Mouse (Mus musculus) myocyte (in vitro differentiated cells): ENCODE data around the gene Larp1. TPM values are rescaled to one million over a fixed set of nuclear protein-coding genes. Genes with fewer than 3 reads are reported as not detected.

Experiments
- H3K27me3 ChIP-seq: one replicate; pipeline ENCODE4 v1.6.1; 2011; ENCODE audit not compliant: control insufficient read depth, insufficient read depth, insufficient read length
- H3K36me3 ChIP-seq: one replicate; pipeline ENCODE4 v1.6.1; 2011; ENCODE audit not compliant: control insufficient read depth, insufficient read depth
- H3K4me2 ChIP-seq: one replicate; pipeline ENCODE4 v1.6.1; 2011; ENCODE audit warnings: low read depth, control low read depth
- H3K4me3 ChIP-seq: one replicate; pipeline ENCODE4 v1.5.1; 2011; ENCODE audit warnings: mild to moderate bottlenecking, control low read depth, moderate library complexity
- H3K79me2 ChIP-seq: one replicate; pipeline ENCODE4 v1.6.1; 2011; ENCODE audit not compliant: control insufficient read depth, insufficient read depth
- H3ac ChIP-seq: one replicate; pipeline ENCODE4 v1.6.1; 2011; ENCODE audit not compliant: control insufficient read depth, insufficient read length
- CEBPB ChIP-seq: IDR thresholded peaks from 2 replicates; pipeline ENCODE4 v1.6.1; 2011; ENCODE audit warnings: mild to moderate bottlenecking, moderate library complexity; ENCODE audit not compliant: poor library complexity, insufficient read depth, severe bottlenecking
- E2F4 ChIP-seq: IDR thresholded peaks from one replicate; pipeline ENCODE4 v1.6.1; 2011; ENCODE audit warnings: mild to moderate bottlenecking, control low read depth, moderate library complexity; ENCODE audit not compliant: insufficient read depth
- MAX ChIP-seq: IDR thresholded peaks from one replicate; pipeline ENCODE4 v1.6.1; 2011; ENCODE audit warnings: low read depth, mild to moderate bottlenecking, control low read depth
- MYOD1 ChIP-seq, 3 experiments: IDR thresholded peaks; one replicate each; pipeline ENCODE4 v1.6.1; 2011; ENCODE audit warnings: control low read depth in 2 of 3, low read depth in 2 of 3, mild to moderate bottlenecking in 2 of 3, moderate library complexity in 1 of 3; ENCODE audit not compliant: insufficient read length in 2 of 3, control insufficient read depth in 1 of 3
- MYOG ChIP-seq, 3 experiments: IDR thresholded peaks; one replicate each; pipeline ENCODE4 v1.6.1; 2011; ENCODE audit warnings: control low read depth in 2 of 3, low read depth in 2 of 3, mild to moderate bottlenecking in 2 of 3; ENCODE audit not compliant: insufficient read length in 2 of 3, control insufficient read depth in 1 of 3, insufficient read depth in 1 of 3
- POLR2A ChIP-seq: IDR thresholded peaks from one replicate; pipeline ENCODE4 v1.6.1; 2011; ENCODE audit warnings: low read depth, mild to moderate bottlenecking, control low read depth, moderate library complexity; ENCODE audit not compliant: insufficient read length
- POLR2AphosphoS2 ChIP-seq: IDR thresholded peaks from one replicate; pipeline ENCODE4 v1.6.1; 2011; ENCODE audit warnings: low read depth, control low read depth; ENCODE audit not compliant: insufficient read length
- REST ChIP-seq: IDR thresholded peaks from one replicate; pipeline ENCODE4 v1.6.1; 2011; ENCODE audit warnings: mild to moderate bottlenecking, control low read depth, moderate library complexity; ENCODE audit not compliant: insufficient read depth, insufficient read length
- SRF ChIP-seq: IDR thresholded peaks from one replicate; pipeline ENCODE4 v1.6.1; 2011; ENCODE audit warnings: low read depth; ENCODE audit not compliant: control insufficient read depth, insufficient read length
- TCF12 ChIP-seq: IDR thresholded peaks from one replicate; pipeline ENCODE4 v1.6.1; 2011; ENCODE audit warnings: mild to moderate bottlenecking, control low read depth; ENCODE audit not compliant: poor library complexity, insufficient read depth, severe bottlenecking
- TCF3 ChIP-seq: IDR thresholded peaks from one replicate; pipeline ENCODE4 v1.6.1; 2011; ENCODE audit warnings: low read depth, control low read depth; ENCODE audit not compliant: insufficient read length
- USF1 ChIP-seq: IDR thresholded peaks from one replicate; pipeline ENCODE4 v1.6.1; 2011; ENCODE audit warnings: low read depth, mild to moderate bottlenecking, control low read depth, moderate library complexity
- polyA plus RNA-seq: library from polyadenylated mRNA; unstranded; fragments of >200 nt; fragmentation: generic; extraction: Trizol; gene quantifications from one replicate; pipeline ENCODE4 v1.2.1, GENCODE M21; 2012; ENCODE audit warnings: missing spikeins

Larp1 gene
- polyA plus RNA-seq, 1 experiment, result 67.6 TPM

DNA sequence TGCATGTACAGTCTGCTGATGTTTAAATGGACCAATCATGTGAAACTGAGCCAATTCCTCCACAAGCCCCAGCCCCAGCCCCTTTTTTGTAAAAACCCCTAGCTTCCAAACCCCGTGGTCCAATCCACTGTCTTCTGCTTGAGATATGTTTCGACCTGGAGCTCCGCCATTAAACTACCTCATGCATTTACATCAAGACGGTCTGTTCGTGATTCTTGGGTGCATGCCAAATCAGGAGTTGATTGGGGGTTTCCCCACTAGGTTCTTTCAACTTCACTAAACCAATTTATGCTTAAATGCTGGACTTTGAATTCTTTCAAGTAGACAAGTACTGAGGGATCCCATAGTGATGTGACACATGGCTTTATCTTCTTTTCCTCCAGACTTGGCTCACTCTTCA is 40.6 kb upstream of the Larp1 start:
- no peaks in the 10 kb centered on the region for H3K79me2 ChIP-seq
- TF ChIP-seq MAX (no peak), E2F4 (no peak), MYOD1 (IDR thresholded peaks at IDR 0.05; ENCODE audit: control insufficient read depth in 1 of 3, insufficient read length in 2 of 3, low read depth in 2 of 3) (no peak), REST (no peak), CEBPB (no peak)
- no peak overlapping the region for H3K4me2 ChIP-seq
- no peaks in the 10 kb centered on the region for H3K36me3 ChIP-seq
- H3K27me3 ChIP-seq, result no peaks in the 10 kb centered on the region
- no peak overlapping the region for H3ac ChIP-seq
- H3K4me3 ChIP-seq, result no peak overlapping the region

DNA sequence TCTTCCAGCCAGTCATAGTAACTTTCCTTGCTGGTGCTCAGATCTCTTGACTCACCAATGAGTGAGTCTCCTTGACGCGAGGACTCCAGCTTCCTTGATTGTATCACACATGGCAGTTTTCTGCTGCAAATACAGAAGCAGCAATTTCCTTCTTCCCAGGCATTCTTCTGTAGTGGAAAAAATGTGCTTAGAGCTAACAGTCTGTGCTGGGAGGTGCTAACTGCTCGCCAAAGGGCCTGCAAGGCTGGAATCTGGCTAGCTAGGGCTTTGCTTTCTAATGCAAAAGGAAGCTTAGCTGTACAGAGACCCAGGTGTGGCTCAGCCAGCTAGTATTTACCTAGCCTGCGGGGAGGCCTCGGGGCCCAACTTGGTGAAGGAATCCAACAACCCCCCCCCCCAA is 38.3 kb upstream of the Larp1 start:
- Histone ChIP-seq H3K79me2 (no peaks in the 10 kb centered on the region), H3K36me3 (no peaks in the 10 kb centered on the region), H3K4me2 (no peak overlapping the region), H3K27me3 (no peaks in the 10 kb centered on the region), H3K4me3 (no peak overlapping the region), H3ac (no peak overlapping the region)
- TF ChIP-seq REST (no peak), CEBPB (no peak)

DNA sequence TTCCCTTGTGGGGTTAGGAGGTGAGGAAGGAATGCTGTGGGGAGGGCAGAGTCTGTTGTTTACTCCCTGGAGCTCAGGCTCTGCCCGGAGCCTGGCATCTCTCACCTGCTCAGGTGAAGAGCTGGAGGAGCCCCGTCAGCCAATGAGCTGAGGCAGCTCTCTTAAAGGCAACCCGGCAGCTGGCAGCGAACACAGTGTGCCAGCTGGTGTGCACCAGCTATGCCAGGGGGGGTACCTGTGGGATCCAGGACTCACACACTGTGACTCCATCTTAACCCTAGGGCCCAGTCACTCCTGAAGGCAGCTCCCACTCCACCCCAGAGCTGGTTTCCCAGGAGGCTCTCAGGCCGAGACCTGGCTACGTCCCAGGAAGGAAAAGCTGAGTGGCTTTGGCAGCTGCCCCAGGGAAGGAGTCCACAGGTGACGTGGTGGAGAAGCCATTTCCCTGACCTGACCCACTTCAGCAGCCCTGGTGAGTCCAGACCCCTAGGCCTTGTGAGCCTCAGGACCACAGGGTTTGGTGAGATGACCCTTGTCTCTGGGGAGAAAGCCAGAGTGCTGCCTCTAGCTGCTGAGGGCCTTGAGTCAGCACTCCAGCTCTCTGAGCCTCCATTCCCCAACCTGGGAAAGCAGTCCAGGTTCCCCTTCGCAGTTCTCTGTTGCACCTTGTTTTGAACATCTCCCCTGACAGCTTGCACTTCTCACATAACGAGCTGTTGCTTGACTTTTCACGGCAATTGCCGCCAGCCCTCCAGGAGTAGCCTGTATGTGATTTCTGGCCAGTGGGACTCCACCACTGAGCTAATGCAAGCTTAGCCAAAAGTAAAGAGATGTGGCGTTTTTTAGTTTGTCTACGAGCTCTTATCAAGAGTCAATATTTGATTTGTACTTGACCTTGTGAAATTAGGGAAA is 35.6 kb upstream of the Larp1 start:
- Histone ChIP-seq H3K4me3 (no peak overlapping the region), H3K79me2 (no peaks in the 10 kb centered on the region), H3K27me3 (no peaks in the 10 kb centered on the region), H3K36me3 (no peaks in the 10 kb centered on the region), H3ac (no peak overlapping the region), H3K4me2 (no peak overlapping the region)
- no peak for TF ChIP-seq POLR2A
- no peak for TF ChIP-seq TCF12
- TF ChIP-seq TCF3, result no peak
- TF ChIP-seq REST, result no peak
- no peak for TF ChIP-seq MYOD1 (IDR thresholded peaks at IDR 0.05; ENCODE audit: control insufficient read depth in 1 of 3, insufficient read length in 2 of 3, low read depth in 2 of 3)
- no peak for TF ChIP-seq POLR2AphosphoS2
- no peak for TF ChIP-seq E2F4

DNA sequence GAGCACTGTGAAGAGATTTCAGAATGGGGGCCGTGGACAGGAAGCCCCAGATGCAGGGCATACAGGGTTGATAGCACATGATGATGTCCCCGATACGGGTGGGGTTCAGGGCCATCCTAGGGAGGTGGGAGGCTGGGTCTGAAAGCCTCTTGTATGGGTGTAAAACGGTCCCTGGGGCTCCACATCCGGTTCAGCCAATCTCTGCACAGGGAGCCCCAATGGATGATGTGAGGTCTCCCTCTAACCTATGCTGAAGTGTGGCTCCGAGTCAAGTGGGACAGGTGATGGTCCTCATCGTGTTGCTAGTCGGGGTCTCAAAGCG is 35.0 kb upstream of the Larp1 start:
- Histone ChIP-seq H3K4me3 (no peak overlapping the region), H3K4me2 (no peak overlapping the region), H3ac (no peak overlapping the region), H3K79me2 (no peaks in the 10 kb centered on the region), H3K36me3 (no peaks in the 10 kb centered on the region), H3K27me3 (no peaks in the 10 kb centered on the region)
- TF ChIP-seq TCF12, result no peak
- no peak for TF ChIP-seq CEBPB
- TF ChIP-seq REST, result no peak
- TF ChIP-seq TCF3, result no peak
- TF ChIP-seq E2F4, result no peak
- no peak for TF ChIP-seq MYOD1 (IDR thresholded peaks at IDR 0.05; ENCODE audit: control insufficient read depth in 1 of 3, insufficient read length in 2 of 3, low read depth in 2 of 3)
- no peak for TF ChIP-seq USF1
- TF ChIP-seq MAX, result no peak
- no peak for TF ChIP-seq POLR2AphosphoS2
- TF ChIP-seq MYOG (IDR thresholded peaks at IDR 0.05; ENCODE audit: control insufficient read depth in 1 of 3, insufficient read depth in 1 of 3, insufficient read length in 2 of 3, low read depth in 2 of 3), result no peak
- no peak for TF ChIP-seq SRF
- TF ChIP-seq POLR2A, result no peak

DNA sequence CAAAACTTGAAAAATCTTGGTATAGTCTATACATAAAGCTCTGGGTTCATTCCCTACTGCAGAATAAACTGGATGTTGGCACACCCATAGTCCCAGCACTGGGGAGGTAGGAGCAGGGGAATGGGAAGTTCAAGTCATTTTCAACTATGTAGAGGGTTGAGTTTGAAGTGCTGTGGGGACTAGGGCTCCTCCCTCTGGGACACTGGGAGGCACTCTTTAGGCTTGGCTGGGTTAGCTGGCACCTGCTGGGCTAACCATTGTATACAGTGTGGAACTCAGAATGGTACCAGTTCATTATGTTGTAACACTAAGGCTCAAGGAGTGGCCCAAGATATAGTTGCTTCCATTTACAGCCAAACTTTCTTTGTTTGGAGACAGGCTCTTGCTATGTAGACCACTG is 33.0 kb upstream of the Larp1 start:
- TF ChIP-seq POLR2AphosphoS2 (no peak), MAX (no peak), CEBPB (no peak), MYOG (IDR thresholded peaks at IDR 0.05; ENCODE audit: control insufficient read depth in 1 of 3, insufficient read depth in 1 of 3, insufficient read length in 2 of 3, low read depth in 2 of 3) (no peak), TCF12 (no peak), MYOD1 (IDR thresholded peaks at IDR 0.05; ENCODE audit: control insufficient read depth in 1 of 3, insufficient read length in 2 of 3, low read depth in 2 of 3) (no peak), TCF3 (no peak), E2F4 (no peak), POLR2A (no peak), REST (no peak)
- H3K4me2 ChIP-seq, result no peak overlapping the region
- H3ac ChIP-seq, result no peak overlapping the region
- no peaks in the 10 kb centered on the region for H3K36me3 ChIP-seq
- no peaks in the 10 kb centered on the region for H3K79me2 ChIP-seq
- no peaks in the 10 kb centered on the region for H3K27me3 ChIP-seq
- H3K4me3 ChIP-seq, result no peak overlapping the region
